Mouse (Mus musculus): ENCODE measurements around the gene Trub2. TPM values are rescaled to one million over a fixed set of nuclear protein-coding genes. Genes with fewer than 3 reads are reported as not detected.
A peak's percentile ranks its signal among the peaks of the same experiment; 100 is the strongest.

Trub2 gene
- polyA plus RNA-seq, 1 experiment = 61.1 TPM

DNA sequence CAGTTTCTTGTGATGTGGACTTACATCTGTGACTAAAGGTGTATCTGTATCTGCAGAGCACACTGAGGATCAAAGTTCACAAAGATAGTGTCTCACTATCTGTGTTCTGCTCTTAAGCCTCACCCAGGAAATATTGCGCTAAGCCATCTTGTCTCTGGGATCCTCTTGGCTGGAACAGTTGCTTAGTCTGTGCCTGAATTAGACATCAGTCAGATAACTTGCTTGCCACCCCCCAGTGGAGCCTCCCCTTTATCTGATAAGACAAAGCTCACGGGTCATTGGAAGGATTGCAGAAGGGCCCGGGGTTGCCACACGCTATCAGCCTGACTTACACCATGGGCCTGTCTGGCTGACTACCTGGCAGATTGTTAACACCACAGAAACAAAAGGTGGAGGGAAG, 15.0 kb downstream of the Trub2 start:
- no peaks in the 10 kb centered on the region; the same call in 1 of the 2 replicates for H3K27me3 ChIP-seq (ENCODE audit: control insufficient read depth, insufficient read depth, low read length)
- peaks cover 18% of the 10 kb centered on the region for H3K36me3 ChIP-seq (ENCODE audit: control insufficient read depth, insufficient read depth, low read length)
- TF ChIP-seq POLR2A (IDR thresholded peaks at IDR 0.05; ENCODE audit: control insufficient read depth, extremely low read depth, insufficient read depth, low read length, poor library complexity) (no peak), CTCF (IDR thresholded peaks at IDR 0.05; ENCODE audit: borderline replicate concordance, control insufficient read depth, extremely low read depth, insufficient read depth, low read length, poor library complexity) (no peak)
- WGBS = 88% methylated on average over 4 of the region's 4 CpGs
- no peak overlapping the region for H3K4me3 ChIP-seq (ENCODE audit: control insufficient read depth, insufficient read depth, low read length)
- no peak for DNase-seq
- no peak overlapping the region for H3K27ac ChIP-seq (ENCODE audit: control insufficient read depth, insufficient read depth, low read length)
- no peaks in the 10 kb centered on the region for H3K4me1 ChIP-seq (replicated peaks; ENCODE audit: control insufficient read depth, insufficient read depth, low read length)

- 85% methylated on average over 8 of the region's 8 CpGs for WGBS
- TF ChIP-seq CTCF (IDR thresholded peaks at IDR 0.05; ENCODE audit: borderline replicate concordance, control insufficient read depth, extremely low read depth, insufficient read depth, low read length, poor library complexity) (no peak), POLR2A (IDR thresholded peaks at IDR 0.05; ENCODE audit: control insufficient read depth, extremely low read depth, insufficient read depth, low read length, poor library complexity) (no peak)
- Histone ChIP-seq H3K27ac (ENCODE audit: control insufficient read depth, insufficient read depth, low read length) (no peak overlapping the region), H3K4me3 (ENCODE audit: control insufficient read depth, insufficient read depth, low read length) (no peak overlapping the region), H3K36me3 (ENCODE audit: control insufficient read depth, insufficient read depth, low read length) (peaks cover 4% of the 10 kb centered on the region; the same call in 1 of the 2 replicates), H3K4me1 (replicated peaks; ENCODE audit: control insufficient read depth, insufficient read depth, low read length) (no peaks in the 10 kb centered on the region), H3K27me3 (ENCODE audit: control insufficient read depth, insufficient read depth, low read length) (no peaks in the 10 kb centered on the region; the same call in 1 of the 2 replicates)
- DNase-seq = no peak
These were observed 16.5 kb downstream of the Trub2 start for GRCm38 (mm10) chr2:29771611-29772461.

- no peak for DNase-seq
- Histone ChIP-seq H3K27ac (ENCODE audit: control insufficient read depth, insufficient read depth, low read length) (no peak overlapping the region), H3K4me3 (ENCODE audit: control insufficient read depth, insufficient read depth, low read length) (no peak overlapping the region), H3K27me3 (ENCODE audit: control insufficient read depth, insufficient read depth, low read length) (no peaks in the 10 kb centered on the region; the same call in 1 of the 2 replicates), H3K36me3 (ENCODE audit: control insufficient read depth, insufficient read depth, low read length) (no peaks in the 10 kb centered on the region), H3K4me1 (replicated peaks; ENCODE audit: control insufficient read depth, insufficient read depth, low read length) (no peaks in the 10 kb centered on the region)
- TF ChIP-seq CTCF (IDR thresholded peaks at IDR 0.05; ENCODE audit: borderline replicate concordance, control insufficient read depth, extremely low read depth, insufficient read depth, low read length, poor library complexity) = no peak
- no peak for TF ChIP-seq POLR2A (IDR thresholded peaks at IDR 0.05; ENCODE audit: control insufficient read depth, extremely low read depth, insufficient read depth, low read length, poor library complexity)
These were observed 18.1 kb downstream of the Trub2 start for GRCm38 (mm10) chr2:29770162-29770561.

- Histone ChIP-seq H3K36me3 (ENCODE audit: control insufficient read depth, insufficient read depth, low read length) (no peaks in the 10 kb centered on the region), H3K27me3 (ENCODE audit: control insufficient read depth, insufficient read depth, low read length) (no peaks in the 10 kb centered on the region; the same call in 1 of the 2 replicates), H3K27ac (ENCODE audit: control insufficient read depth, insufficient read depth, low read length) (no peak overlapping the region), H3K4me1 (replicated peaks; ENCODE audit: control insufficient read depth, insufficient read depth, low read length) (no peaks in the 10 kb centered on the region), H3K4me3 (ENCODE audit: control insufficient read depth, insufficient read depth, low read length) (no peak overlapping the region)
- no peak for DNase-seq
- WGBS = 77% methylated on average over 9 of the region's 9 CpGs
- TF ChIP-seq CTCF (IDR thresholded peaks at IDR 0.05; ENCODE audit: borderline replicate concordance, control insufficient read depth, extremely low read depth, insufficient read depth, low read length, poor library complexity) (no peak), POLR2A (IDR thresholded peaks at IDR 0.05; ENCODE audit: control insufficient read depth, extremely low read depth, insufficient read depth, low read length, poor library complexity) (no peak)
These were observed 19.4 kb downstream of the Trub2 start for GRCm38 (mm10) chr2:29768901-29769300.

- Histone ChIP-seq H3K27ac (ENCODE audit: control insufficient read depth, insufficient read depth, low read length) (no peak overlapping the region), H3K27me3 (ENCODE audit: control insufficient read depth, insufficient read depth, low read length) (no peaks in the 10 kb centered on the region; the same call in 1 of the 2 replicates), H3K4me3 (ENCODE audit: control insufficient read depth, insufficient read depth, low read length) (no peak overlapping the region), H3K36me3 (ENCODE audit: control insufficient read depth, insufficient read depth, low read length) (no peaks in the 10 kb centered on the region), H3K4me1 (replicated peaks; ENCODE audit: control insufficient read depth, insufficient read depth, low read length) (no peaks in the 10 kb centered on the region)
- no peak for TF ChIP-seq POLR2A (IDR thresholded peaks at IDR 0.05; ENCODE audit: control insufficient read depth, extremely low read depth, insufficient read depth, low read length, poor library complexity)
- TF ChIP-seq CTCF (IDR thresholded peaks at IDR 0.05; ENCODE audit: borderline replicate concordance, control insufficient read depth, extremely low read depth, insufficient read depth, low read length, poor library complexity) = no peak
- no peak for DNase-seq
- WGBS = 83% methylated on average over 11 of the region's 11 CpGs
These were observed 20.2 kb downstream of the Trub2 start for GRCm38 (mm10) chr2:29767976-29768709.

- peak; percentile 56 for DNase-seq
- H3K4me1 ChIP-seq (replicated peaks; ENCODE audit: control insufficient read depth, insufficient read depth, low read length) = no peaks in the 10 kb centered on the region
- no peaks in the 10 kb centered on the region for H3K27me3 ChIP-seq (ENCODE audit: control insufficient read depth, insufficient read depth, low read length)
- no peak overlapping the region for H3K27ac ChIP-seq (ENCODE audit: control insufficient read depth, insufficient read depth, low read length)
- no peak for TF ChIP-seq POLR2A (IDR thresholded peaks at IDR 0.05; ENCODE audit: control insufficient read depth, extremely low read depth, insufficient read depth, low read length, poor library complexity)
- peak; percentile 77; the same call in 1 of the 2 replicates for TF ChIP-seq CTCF (IDR thresholded peaks at IDR 0.05; ENCODE audit: borderline replicate concordance, control insufficient read depth, extremely low read depth, insufficient read depth, low read length, poor library complexity)
- WGBS = 0% methylated on average over 1 of the region's 1 CpGs
- no peaks in the 10 kb centered on the region for H3K36me3 ChIP-seq (ENCODE audit: control insufficient read depth, insufficient read depth, low read length)
- no peak overlapping the region for H3K4me3 ChIP-seq (ENCODE audit: control insufficient read depth, insufficient read depth, low read length)
These were observed 23.5 kb downstream of the Trub2 start for GRCm38 (mm10) chr2:29764831-29765230.

Measured in thymus, adult 2 months (tissue).